Mouse (Mus musculus) adrenal gland, postnatal 25 days (tissue): ENCODE data around the gene Mmachc. TPM values are rescaled to one million over a fixed set of nuclear protein-coding genes. Genes with fewer than 3 reads are reported as not detected.

Experiments used
- total RNA-seq: library from RNA; stranded (reverse); gene quantifications from 2 replicates; pipeline ENCODE4 v1.2.3, GENCODE M21; 2021

The Mmachc gene
- total RNA-seq, 1 experiment from 2014 or later = 32.0 TPM

Other genes starting within 250 kb of the Mmachc start
- gene Mast2, start 244.2 kb downstream of the Mmachc start, total RNA-seq = 40.7 and 46.7 TPM in 2 replicates
- gene Ipp, start 200.9 kb downstream of the Mmachc start, total RNA-seq = 14.8 and 22.1 TPM in 2 replicates
- 20.7 and 26.7 TPM in 2 replicates for gene Tmem69, start 152.5 kb downstream of the Mmachc start, total RNA-seq
- gene Gpbp1l1, start 150.7 kb downstream of the Mmachc start, total RNA-seq = 96.5 and 97.4 TPM in 2 replicates
- 12.1 and 19.5 TPM in 2 replicates for gene Ccdc17, start 111.8 kb downstream of the Mmachc start, total RNA-seq
- gene Nasp, start 80.5 kb downstream of the Mmachc start, total RNA-seq = 30.9 and 37.1 TPM in 2 replicates
- 817 and 927 TPM in 2 replicates for gene Akr1a1, start 56.7 kb downstream of the Mmachc start, total RNA-seq
- 777 and 778 TPM in 2 replicates for gene Prdx1, start 22.9 kb downstream of the Mmachc start, total RNA-seq
- gene Ccdc163, start 103 bp upstream of the Mmachc start, total RNA-seq = 21.1 and 31.9 TPM in 2 replicates
- gene Tesk2, start 12.5 kb upstream of the Mmachc start, total RNA-seq = 4.8 and 9.0 TPM in 2 replicates
- gene Toe1, start 99.2 kb upstream of the Mmachc start, total RNA-seq = 18.1 and 25.1 TPM in 2 replicates
- gene Mutyh, start 99.3 kb upstream of the Mmachc start, total RNA-seq = 3.9 and 9.0 TPM in 2 replicates
- 2.7 and 3.6 TPM in 2 replicates for gene Hpdl, start 113.3 kb upstream of the Mmachc start, total RNA-seq
- 5.0 and 5.1 TPM in 2 replicates for gene Zswim5, start 169.0 kb upstream of the Mmachc start, total RNA-seq